Mouse (Mus musculus) left cerebral cortex, postnatal 10 days (tissue): ENCODE measurements around the gene Prim2. TPM values are rescaled to one million over a fixed set of nuclear protein-coding genes. Genes with fewer than 3 reads are reported as not detected.

Source experiments
- DNase-seq, 2 experiments: peaks; one replicate each; pipeline ENCODE4 v3.0.0; 2021 to 2022; ENCODE audit warnings: low spot score in 2 of 2, mixed read lengths in 1 of 2; ENCODE audit errors: extremely low spot score in 1 of 2
- intact Hi-C: fragments of 180-260 bp; cut with DNase I; formaldehyde crosslinking; loops from one replicate; pipeline ENCODE4 v1.15.1; 2025
- total RNA-seq, 2 experiments: library from RNA; stranded (reverse); gene quantifications; 2 replicates each; pipeline ENCODE4 v1.2.3; 2021

Prim2 gene
- total RNA-seq, 2 experiments from 2014 or later: 8.5 to 9.0 TPM

DNA sequence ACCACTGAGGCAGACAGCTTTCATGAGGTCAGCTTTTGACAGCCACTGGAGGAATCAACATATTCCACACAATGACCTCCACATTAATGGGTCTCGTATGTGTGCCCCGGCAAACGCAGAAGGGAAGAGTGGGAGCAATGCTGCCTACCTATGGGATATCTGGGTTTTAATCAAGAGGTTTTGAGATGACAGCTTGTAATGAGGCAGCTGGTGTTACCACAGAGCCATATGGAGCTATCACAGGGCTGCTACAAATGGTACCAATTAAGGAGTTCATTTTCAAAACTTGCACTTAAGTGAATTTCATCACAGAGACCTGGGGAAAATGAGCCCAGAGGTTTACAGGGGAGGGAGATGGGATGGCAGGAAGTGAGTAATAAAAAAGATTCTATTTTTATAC lies 209.3 kb downstream of the Prim2 start:
- intact Hi-C loops: no loop called here
- DNase-seq: no peak

- intact Hi-C loops: no loop called here
- DNase-seq: no peak
These were observed 210.6 kb downstream of the Prim2 start for GRCm38 (mm10) chr1:33458950-33459349.

- no peak for DNase-seq
- intact Hi-C loops: no loop called here
These were observed 215.3 kb downstream of the Prim2 start for GRCm38 (mm10) chr1:33454251-33454650.

DNA sequence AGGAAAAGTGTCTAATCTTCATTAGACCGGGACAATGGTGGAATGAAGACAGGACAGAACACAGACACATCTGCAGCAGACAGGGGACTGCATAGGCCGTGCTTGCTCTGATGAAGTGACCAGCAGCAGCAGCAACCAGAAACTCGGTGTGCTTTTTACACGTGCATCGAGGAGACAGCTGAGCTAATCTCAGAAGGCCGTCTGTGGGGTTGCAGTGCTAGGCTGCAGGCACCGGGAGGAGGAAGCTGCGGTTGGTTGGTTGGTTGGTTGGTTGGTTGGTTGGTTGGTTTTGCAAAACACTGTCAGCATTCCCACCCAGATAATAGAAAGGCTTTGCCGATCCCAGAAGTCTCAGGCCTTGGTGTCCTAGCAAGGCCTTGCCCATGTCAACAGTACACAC lies 216.3 kb downstream of the Prim2 start:
- intact Hi-C loops: no loop called here

GRCm38 (mm10) chr1:33447179-33447578 lies 222.4 kb downstream of the Prim2 start:
- intact Hi-C loops: no loop called here
- DNase-seq: no peak

More for the DNA sequence above, 216.3 kb downstream of the Prim2 start:
- no peak for DNase-seq

DNA sequence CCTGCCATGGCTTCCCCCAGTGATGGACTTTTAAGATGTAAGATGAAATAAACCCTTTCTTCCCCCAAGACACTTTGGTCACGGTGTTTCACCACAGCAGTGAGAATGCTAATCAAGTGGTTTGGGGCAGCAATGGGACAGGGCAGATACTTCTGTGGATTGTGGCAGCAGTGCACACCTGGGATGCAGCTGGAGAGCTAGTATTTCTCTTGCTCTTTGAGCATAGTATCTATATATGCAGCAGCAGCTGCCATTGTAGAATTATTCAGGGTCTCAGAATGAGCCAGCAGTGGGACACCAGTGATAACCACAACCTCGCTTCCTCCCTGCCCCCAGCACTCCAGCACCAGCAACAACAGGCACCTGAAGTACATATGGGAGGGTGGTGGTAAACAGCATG lies 233.4 kb downstream of the Prim2 start:
- intact Hi-C loops: no loop called here
- DNase-seq: no peak

Other genes starting within 250 kb of the Prim2 start
- gene Rab23, start 50.1 kb upstream of the Prim2 start, total RNA-seq: 10 to 100 TPM; 30.8 to 33.8 TPM
- gene Bag2, start 88.0 kb upstream of the Prim2 start, total RNA-seq: 10 to 100 TPM; 14.0 to 16.9 TPM
- gene Zfp451, start 144.8 kb upstream of the Prim2 start, total RNA-seq: 10 to 100 TPM; 62.5 to 63.8 TPM
- 100 to 1,000 TPM; 178 to 184 TPM for gene Bend6, start 238.0 kb upstream of the Prim2 start, total RNA-seq
- 100 to 1,000 TPM; 249 to 270 TPM for gene Dst, start 238.4 kb upstream of the Prim2 start, total RNA-seq